Mouse (Mus musculus) adrenal gland, postnatal 25 days (tissue): ENCODE measurements around the gene Olfr1358. TPM values are rescaled to one million over a fixed set of nuclear protein-coding genes. Genes with fewer than 3 reads are reported as not detected.
A peak's percentile ranks its signal among the peaks of the same experiment; 100 is the strongest.
"Not testable (repeated sequence)": the region's sequence is repeated elsewhere in the genome, so short reads cannot be mapped to it uniquely, and the experiment has no call there.

Experiments used
- DNase-seq: peaks from one replicate; pipeline ENCODE4 v3.0.0; 2021; ENCODE audit warnings: mixed read lengths
- long read RNA-seq: library from polyadenylated mRNA; stranded (forward); transcript quantifications from one replicate; pipeline ENCODE4 v2.0.0, GENCODE M21; 2021
- total RNA-seq: library from RNA; stranded (reverse); gene quantifications from 2 replicates; pipeline ENCODE4 v1.2.3, GENCODE M21; 2021

The Olfr1358 gene
- total RNA-seq: not detected in 2 replicates
- long read RNA-seq: 0 reads

DNA sequence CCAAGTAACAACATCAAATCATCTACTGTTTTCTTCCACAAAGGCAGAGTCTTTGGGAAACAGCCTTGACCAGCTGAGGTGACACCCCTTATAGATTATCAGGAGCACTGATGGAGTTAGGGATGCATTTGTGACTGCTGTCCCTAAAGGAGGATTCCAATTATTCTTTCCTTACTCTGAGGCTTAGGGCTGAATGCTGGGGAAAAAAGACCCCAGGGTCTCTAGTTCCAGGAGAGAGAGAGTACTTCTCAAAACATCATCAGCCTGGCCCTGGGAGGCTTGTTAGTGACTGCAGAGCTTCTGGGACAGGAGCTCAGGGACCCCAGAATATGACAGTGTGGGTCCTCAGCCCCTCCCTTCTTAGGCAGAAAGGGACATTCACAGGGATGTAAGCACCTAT, at the start of gene Olfr1358:
Gene Olfr1358 (plus strand): TSS at position 301 of the 400 bp plus-strand sequence.
- no peak for DNase-seq

DNA sequence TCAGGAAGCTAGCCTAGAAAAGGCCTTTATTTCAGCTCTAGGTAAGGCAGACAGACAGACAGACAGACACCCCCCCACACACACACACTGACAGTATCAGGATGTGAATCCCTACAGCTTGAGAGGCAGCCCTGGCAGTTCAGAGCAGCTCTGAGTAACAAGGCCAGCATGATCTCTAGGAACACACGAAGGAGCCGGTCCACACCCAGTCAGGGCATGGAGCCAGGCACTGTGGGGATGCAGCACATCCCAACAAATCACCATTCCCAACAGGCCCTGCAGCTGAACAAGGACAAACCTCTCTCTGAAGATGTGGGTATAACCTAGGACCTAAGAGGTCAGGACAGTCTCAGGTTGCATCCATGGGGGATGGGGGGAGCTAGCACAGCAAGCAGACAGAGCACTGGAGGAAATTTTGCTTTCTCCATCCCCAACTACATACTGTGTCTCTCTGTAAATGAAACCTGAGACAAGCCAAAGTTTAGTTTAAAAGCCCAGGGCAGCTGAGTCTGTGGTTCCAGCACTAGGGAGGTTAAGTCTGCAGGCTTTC, 49.4 kb upstream of the Olfr1358 start:
- DNase-seq: peak; percentile 73

DNA sequence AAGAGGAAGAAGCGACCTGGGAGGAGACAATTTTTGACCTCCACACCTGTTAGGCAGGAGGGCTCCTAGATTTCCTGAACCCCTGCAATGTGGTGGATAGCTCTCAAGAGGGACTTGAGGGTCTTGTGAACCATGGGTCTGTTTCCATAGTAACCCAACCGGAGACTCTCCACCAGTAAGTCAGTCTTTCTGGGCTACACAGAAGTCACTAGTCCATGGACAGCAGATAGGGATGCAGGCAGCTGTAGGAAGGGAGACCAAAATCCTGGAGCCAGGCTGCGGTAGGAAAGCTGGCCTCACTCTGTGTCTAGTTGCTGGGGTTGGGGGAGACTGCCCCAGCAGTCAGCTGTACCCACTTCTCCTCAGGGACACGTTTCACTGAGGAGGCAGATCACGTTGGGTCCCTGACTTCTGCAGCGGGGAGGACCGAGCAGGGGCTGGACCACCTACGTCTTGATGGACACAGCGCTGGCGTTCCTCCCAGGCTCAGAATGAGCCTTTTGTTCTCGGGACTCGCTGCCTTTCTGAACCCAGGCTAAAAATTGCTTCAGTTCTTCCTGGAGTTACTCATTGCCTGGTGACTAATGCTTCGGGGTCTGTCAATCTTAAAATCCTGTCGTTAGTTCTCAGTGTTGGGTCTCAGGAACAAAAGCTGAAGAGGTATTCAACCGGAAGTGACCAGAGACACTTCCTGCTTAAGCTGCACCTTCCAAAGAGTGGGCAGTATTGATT, 46.5 kb upstream of the Olfr1358 start:
- DNase-seq: no peak

DNA sequence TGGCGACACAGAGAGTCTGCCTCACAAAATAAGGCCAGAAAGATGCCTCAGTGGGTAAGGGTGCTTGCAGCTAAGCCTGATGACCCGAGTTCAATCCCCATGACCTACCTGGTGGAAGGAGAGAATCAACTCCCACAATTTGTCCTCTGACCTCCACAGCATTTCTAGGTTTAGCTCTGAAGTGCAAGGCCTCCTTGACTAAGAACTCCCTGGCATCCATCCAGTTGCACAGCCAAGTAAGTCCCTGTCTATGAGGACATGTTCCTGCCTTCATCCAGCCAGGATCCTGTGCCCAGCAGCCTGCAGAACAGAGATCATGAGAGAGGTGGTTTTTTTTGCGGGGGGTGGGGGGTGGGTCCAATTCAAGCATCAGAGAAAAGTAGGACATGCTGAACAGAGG, 45.2 kb upstream of the Olfr1358 start:
- DNase-seq: peak; percentile 42

DNA sequence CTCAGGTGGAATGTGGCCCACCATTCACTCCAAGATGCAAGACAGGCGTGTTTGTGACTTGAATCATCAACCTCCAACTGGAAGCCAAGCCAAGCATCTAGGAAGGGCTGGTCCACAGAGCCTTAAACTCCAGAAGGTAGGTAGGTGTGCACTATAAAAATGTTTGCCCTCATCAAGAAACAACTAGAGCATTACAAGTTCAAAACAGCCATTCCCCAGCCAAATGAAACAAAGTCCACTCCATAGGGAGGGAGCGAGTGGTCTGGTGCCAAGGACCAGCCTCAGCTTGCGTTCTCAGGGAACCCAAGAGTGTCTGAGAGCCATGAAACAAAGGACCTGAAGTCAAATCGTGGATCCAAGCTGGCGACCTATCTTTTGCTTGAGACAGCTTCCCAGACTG, 43.8 kb upstream of the Olfr1358 start:
- no peak for DNase-seq

DNA sequence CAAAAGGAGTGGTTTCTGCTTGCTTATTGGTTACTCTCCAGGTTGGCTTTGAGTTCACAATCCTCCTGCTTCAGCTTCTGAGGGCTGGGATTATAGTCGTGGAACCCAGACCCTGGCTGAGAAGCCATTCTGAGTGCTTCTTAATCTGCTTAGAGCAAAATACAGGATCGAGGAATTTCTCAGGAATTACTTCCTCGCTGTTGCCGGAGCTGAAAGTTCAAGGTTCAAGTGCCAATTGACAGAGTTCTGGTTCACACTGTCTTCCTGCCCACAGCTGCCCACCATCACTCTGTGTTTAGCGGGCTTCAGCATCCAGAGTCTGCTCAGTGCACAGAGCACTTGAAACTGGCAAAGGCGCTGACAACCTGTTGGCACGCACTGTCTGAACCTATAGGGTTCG, 42.5 kb upstream of the Olfr1358 start:
- no peak for DNase-seq

DNA sequence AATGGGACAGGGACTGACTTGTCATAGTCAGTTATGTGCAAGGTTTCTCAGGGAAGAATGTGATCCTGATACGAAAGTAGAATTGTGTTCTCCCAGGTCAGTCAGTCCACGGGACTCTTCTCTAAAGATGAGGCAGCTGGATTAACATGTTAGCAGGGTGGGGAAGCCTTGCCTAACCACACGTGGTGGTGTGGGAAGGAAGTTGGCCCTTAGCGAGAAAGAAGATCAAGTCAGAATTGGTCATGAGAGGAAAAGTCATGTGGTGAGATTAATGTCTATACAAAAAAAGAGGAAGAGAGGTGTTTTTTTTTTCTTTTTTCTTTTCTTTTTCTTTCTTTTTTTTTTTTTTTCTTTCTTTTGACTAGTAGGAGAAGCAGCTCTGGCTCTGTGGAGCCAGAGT, 40.4 kb upstream of the Olfr1358 start:
- DNase-seq: no peak

DNA sequence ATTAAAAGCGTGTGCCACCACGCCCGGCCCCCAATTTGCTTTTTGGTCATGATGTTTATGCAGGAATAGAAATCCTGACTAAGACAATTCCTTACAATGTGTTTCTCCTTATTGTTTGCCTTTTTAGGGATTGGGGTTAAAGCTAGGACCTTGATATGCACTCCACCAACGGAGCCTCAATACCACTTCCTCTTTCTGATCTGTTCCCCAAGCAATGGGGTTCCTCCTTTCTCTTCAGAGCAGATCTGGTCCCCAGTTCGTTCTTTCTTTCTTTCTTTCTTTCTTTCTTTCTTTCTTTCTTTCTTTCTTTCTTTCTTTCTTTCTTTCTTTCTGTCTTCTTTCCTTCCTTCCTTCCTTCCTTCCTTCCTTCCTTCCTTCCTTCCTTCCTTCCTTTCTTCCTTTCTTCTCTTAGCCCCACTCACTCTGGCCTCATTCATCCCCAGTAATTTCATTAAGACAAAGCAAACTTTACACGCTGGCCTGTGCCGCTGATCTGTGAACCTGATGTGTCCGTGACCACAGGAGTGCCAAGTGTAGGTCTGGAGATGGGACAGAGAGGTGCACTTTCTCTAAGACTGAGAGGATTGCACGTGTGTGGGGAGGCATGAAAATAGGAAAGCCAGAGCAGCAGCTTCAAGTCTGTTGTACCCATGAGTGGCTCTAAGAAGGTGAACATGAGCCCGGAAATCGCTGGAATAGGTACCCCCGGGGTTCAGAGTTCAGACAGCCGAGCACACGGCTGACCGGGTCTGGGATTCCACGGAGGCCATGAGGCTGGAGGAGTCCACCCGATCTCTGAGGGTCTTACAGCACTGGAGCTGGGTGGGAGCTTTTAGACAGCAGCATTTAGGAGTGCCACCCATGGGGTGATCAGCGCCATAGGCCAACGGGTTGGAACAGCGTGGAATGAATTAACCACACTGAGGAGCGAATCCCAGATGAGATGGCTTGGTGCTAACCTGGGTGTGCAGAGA, 36.0 kb upstream of the Olfr1358 start:
- no peak for DNase-seq

DNA sequence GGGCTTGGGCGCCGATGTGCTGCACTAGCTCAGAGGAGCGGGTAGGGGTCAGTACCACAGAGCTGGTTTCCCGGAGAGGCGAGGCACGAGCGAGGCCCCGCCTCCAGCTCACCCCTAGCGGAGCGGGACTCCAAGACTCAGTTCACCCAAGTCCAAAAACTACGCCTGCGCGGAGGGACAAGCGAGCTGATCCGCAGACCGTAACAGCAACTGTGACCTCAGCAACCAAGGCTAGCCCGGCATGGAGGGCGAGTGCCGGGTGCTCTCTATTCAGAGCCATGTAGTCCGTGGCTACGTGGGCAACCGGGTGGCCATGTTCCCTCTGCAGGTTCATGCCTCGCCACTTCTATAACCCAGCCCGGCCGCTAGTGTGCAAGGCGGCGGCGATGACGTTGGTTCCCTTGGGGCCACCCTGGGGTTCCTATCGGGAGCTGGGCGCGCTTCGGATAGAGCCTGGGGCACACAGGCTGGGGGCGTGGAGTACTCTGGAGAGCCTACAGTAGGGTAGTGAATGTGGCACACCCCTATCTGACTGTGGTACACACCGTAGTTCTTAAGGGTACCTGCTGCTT, 35.2 kb upstream of the Olfr1358 start:
- DNase-seq: peak; percentile 50

DNA sequence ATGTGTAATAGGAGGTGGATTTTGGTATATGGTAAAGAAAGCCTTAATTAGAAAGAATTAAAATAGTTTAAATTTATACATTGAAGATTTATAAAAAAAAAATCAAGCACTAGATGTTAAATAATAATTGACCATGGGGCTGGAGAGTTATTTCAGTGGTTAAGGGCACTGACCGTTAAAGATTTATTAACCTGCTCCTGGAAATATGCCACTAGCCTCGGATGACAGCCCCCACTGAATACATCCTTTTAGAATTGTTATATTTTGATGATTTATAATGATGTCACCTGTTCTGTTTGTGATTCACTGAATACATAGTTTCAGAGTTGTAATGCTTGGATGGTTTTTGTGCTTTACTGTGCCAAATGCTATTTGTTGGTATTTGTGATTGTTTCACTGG, 31.9 kb upstream of the Olfr1358 start:
- DNase-seq: not testable (repeated sequence)

DNA sequence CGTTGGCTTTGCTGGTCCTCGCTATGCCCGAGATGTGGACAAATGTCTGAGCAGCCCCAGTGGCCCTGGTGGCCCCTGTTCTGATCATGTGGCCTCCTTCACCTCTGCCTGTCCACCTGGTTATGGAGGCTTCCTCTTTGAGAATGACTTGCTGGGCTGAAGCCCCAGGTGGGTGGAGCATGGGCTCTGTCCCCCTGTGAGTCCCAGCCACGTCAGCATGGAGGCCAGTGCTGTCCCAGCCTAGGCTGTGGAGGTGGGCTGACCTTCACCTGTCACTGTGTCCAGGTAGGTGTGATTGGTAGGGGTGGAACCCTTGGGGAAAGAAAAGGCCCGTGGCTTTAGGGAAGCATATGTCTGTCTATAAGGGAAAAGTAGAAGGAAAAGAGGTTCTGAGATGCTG, 30.4 kb upstream of the Olfr1358 start:
- DNase-seq: no peak

DNA sequence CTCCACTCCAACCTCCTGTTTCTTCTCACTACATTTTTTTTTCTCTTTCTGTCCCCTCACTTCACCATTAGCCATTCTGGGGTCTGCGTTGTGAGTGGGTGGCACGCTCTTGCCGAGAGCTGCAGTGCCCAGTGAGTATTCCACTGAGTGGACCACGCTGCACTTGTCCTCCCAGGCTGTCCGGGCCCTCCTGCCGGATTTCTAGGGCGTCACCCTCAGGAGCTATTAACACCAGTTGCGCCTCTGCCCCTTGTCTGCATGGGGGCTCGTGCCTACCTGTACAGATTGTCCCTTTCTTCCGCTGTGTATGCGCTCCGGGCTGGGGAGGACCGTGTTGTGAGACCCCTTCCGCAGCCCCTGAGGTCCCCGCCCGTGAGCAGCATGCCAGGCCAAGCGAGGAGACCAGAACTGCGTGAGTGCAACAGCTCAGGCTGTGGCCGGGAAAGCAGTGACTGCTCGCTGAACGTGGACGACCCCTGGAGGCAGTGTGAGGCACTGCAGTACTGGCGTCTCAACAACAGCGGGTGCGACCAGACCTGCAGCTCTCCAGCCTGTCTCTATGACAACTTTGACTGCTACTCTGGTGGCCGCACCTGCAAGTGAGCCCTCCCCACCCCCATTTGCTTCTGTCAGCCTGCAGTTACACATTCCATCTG, 29.7 kb upstream of the Olfr1358 start:
- DNase-seq: peak; percentile 82

DNA sequence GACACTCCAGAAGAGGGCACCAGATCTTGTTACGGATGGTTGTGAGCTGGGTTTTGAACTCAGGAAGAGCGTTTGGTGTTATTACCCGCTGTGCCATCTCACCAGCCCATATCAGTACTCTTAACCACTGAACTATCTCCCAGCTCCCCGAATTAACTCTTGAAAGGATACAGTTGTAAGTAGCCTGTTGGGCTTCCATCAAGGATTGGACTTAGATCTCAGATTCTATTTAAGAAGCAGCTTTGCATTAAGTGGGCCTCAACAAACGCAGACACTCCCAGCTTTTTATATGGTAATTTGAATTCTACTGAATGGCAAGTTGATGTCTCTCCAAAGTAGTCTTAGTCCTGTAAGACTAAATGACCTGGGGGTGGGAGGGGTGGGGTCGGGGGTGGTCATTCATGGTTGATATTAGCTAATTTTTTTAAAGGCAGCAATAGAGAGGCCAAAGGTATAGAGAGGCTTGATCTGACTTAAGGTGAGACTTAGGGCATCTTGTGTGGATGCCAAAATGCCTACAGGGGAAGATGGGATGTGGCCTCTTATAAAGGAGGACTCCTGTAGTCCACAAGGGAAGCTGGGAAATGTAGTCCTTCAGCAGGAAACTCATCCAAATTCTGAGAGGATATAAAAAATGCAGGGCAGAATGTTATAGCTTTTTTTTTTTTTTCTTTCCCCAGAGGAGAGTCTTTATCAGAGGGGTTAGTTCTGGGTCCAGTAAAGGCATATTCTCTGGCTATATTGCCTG, 14.1 kb upstream of the Olfr1358 start:
- DNase-seq: no peak

DNA sequence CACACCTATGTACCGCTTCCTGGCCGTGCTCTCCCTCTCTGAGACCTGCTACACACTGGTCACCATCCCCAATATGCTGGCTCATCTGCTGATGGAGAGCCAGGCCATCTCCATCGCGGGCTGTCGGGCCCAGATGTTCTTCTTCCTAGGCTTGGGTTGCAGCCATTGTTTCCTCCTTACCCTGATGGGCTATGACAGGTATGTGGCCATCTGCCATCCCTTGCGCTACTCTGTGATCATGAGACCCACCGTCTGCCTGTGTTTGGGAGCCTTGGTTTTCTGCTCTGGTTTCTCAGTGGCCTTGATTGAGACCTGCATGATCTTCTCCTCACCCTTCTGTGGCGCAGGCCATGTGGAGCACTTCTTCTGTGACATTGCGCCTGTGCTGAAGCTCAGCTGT, 2.6 kb downstream of the Olfr1358 start:
- no peak for DNase-seq

DNA sequence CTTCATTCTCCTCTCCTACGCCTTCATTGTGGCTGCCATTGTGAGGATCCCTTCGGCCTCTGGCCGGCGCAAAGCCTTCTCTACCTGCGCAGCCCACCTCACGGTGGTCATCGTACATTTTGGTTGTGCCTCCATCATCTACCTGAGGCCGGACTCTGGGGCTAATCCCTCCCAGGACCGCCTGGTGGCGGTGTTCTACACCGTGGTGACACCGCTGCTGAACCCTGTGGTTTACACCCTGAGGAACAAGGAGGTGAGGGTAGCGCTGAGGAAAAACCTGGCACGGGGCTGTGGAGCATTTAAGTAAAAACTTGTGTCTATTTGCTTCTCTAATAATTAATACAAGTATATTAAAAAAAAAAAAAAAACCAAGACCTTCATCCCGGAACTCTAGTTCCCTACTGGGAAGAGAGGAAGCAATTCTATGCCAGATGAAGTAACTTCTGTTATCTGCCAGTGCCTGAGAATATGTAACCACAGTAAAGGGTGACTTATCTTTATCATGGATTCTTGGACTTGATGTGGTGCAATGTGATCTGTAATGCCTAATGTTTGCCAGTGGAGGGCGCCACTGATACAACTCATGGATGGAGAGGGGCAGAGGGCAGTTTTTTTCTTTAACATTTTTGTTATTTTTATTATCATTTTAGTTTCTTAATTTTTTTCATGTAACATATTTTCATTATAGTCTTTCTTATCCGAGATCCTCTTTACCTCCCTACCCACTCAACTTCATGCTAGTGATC, 3.2 kb downstream of the Olfr1358 start:
- DNase-seq: peak; percentile 25

DNA sequence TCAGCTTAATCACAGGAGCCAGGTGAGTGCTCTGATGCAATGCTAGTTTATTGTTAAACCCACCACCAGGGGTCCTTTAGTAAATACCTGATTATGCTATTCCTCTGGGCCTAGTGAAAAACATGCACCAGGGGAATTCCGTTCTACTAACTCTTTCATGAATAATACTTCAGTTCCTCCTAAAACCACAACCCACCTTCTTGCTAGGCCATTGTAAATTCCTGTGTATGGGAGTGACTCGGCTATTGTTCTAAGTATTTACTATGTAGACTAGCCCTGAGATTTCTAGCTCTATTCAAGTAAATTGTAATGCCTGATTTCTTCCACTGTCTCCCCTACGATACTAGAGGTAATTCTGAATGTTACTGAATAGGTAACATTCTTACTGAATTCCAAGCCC, 7.8 kb downstream of the Olfr1358 start:
- DNase-seq: not testable (repeated sequence)

DNA sequence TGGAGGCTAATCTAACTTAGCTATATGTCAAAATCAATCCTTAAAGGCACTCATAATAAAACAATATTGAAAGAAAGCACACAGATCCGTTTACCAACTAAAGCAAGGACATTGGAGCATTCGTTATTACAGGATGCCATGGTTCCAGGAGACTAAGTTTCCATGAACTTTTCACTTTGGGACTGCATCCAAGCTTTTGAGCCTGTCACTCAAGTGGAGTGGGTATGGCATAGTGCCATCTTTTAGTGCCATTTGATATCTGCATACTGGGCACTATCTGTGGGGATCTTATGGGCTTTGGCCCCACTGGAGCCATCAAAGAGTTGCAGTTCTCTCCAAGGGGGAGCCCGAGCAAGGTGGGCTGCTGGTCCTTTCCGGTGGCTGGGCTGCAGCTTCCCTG, 8.3 kb downstream of the Olfr1358 start:
- no peak for DNase-seq

DNA sequence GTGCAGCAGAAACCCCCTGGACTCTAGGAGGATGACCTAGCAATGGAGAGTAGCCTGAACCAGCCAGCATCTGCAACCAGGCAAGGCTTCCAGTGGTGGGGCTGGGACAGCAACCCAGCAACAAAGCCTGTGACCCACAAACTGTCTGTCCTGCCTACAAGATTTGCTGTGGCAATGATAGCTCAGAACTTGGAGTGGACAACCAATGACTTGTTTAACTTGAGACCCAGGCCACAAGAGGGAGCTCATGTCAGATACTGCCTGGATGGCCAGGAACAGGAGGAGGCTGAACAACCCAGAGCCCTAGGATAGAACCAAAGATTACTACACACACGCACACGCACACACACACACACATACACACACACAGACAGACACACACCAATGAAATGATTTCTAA, 23.7 kb downstream of the Olfr1358 start:
- DNase-seq: peak; percentile 28

DNA sequence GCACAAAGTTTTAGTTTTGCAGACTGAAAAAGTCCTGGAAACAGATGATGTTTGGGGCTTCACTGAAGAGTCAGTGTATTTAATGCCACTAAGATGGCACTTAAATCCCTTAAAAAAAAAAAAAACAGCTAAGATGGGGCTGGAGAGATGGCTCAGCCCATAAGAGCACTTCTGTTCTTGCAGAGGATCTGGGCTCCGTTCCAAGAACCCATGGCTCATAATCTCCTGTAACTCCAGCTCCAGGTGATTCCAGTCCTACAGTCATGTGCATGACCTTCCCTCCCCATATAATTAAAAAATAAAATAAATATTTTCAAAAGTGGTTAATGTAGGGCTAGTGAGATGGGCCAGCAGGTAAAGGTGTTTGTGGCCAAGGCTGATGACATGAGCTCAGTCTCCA, 47.8 kb downstream of the Olfr1358 start:
- DNase-seq: no peak

DNA sequence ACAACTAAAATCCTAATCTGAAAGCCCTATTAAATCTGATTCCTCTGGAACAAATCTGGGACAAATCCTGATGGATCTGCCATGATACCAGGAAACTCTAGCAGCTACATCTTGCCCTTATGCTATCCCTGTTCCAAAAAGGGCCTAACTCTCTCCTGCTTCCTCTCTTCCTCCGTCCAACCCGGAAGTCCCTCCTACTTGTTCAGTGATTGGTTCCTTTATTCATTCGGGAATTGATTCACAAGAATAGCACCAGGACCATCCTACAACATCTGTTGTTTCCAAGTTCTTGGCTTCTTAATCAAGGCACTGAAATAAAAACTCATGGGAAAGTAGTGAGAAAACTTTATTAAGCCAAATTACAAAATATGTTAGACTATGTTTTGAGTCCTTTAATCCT, 52.0 kb downstream of the Olfr1358 start:
- no peak for DNase-seq

DNA sequence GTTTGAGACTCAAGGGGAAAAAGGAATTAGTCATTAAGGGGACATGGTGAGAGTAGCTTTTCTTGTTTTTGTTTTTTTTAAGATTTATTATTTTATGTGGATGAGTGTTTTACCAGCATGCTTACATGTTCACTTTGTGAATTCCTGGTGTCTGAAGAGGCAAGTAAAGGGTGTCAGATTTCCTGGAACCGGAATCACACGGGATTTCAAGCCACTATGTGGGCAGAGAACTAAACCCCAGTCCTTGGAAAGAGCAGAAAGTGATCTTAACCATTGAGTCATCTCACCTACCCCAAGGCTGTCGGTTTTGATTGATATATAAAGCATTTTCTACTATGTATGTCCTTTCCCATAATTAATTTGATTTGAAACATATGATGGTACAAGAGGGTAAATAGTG, 52.5 kb downstream of the Olfr1358 start:
- no peak for DNase-seq
